Mouse (Mus musculus): ENCODE measurements around the gene Fopnl.

Gene Fopnl

GRCm38 (mm10) chr16:14316884-14317876, at the start of gene Fopnl:
Gene Fopnl, minus strand, starts transcription at chr16:14317405.
- DNase-seq (ENCODE audit: low read depth): peak; percentile 93

- DNase-seq (ENCODE audit: low read depth): no peak
Measured at GRCm38 (mm10) chr16:14366017-14366416, 48.8 kb upstream of the Fopnl start.

GRCm38 (mm10) chr16:14365457-14365856, 48.3 kb upstream of the Fopnl start:
- DNase-seq (ENCODE audit: low read depth): no peak

GRCm38 (mm10) chr16:14364066-14364465, 46.9 kb upstream of the Fopnl start:
- DNase-seq (ENCODE audit: low read depth): no peak

GRCm38 (mm10) chr16:14363496-14363895, 46.3 kb upstream of the Fopnl start:
- DNase-seq (ENCODE audit: low read depth): no peak

- DNase-seq (ENCODE audit: low read depth): no peak
Measured at GRCm38 (mm10) chr16:14362099-14362820, 45.1 kb upstream of the Fopnl start.

- peak; percentile 44 for DNase-seq (ENCODE audit: low read depth)
Measured at GRCm38 (mm10) chr16:14361362-14362098, 44.3 kb upstream of the Fopnl start, which contains the start of gene Abcc1. Gene Abcc1, plus strand, starts transcription at chr16:14361558.

GRCm38 (mm10) chr16:14360931-14361330, 43.7 kb upstream of the Fopnl start:
- no peak for DNase-seq (ENCODE audit: low read depth)

- DNase-seq (ENCODE audit: low read depth): no peak
Measured at GRCm38 (mm10) chr16:14358531-14358930, 41.3 kb upstream of the Fopnl start.

GRCm38 (mm10) chr16:14357859-14358258, 40.7 kb upstream of the Fopnl start:
- no peak for DNase-seq (ENCODE audit: low read depth)

GRCm38 (mm10) chr16:14352663-14353062, 35.5 kb upstream of the Fopnl start:
- no peak for DNase-seq (ENCODE audit: low read depth)

GRCm38 (mm10) chr16:14352234-14352633, 35.0 kb upstream of the Fopnl start:
- DNase-seq (ENCODE audit: low read depth): no peak

GRCm38 (mm10) chr16:14351571-14351970, 34.4 kb upstream of the Fopnl start:
- DNase-seq (ENCODE audit: low read depth): no peak

GRCm38 (mm10) chr16:14344967-14345366, 27.8 kb upstream of the Fopnl start:
- no peak for DNase-seq (ENCODE audit: low read depth)

GRCm38 (mm10) chr16:14328156-14328555, 11.0 kb upstream of the Fopnl start:
- no peak for DNase-seq (ENCODE audit: low read depth)

GRCm38 (mm10) chr16:14320494-14320893, 3.3 kb upstream of the Fopnl start:
- no peak for DNase-seq (ENCODE audit: low read depth)

GRCm38 (mm10) chr16:14319681-14320080, 2.5 kb upstream of the Fopnl start:
- no peak for DNase-seq (ENCODE audit: low read depth)

GRCm38 (mm10) chr16:14312914-14313313, 4.3 kb downstream of the Fopnl start:
- DNase-seq (ENCODE audit: low read depth): no peak

- peak; percentile 58 for DNase-seq (ENCODE audit: low read depth)
Measured at GRCm38 (mm10) chr16:14311371-14311770, 5.8 kb downstream of the Fopnl start.

- peak; percentile 46 for DNase-seq (ENCODE audit: low read depth)
Measured at GRCm38 (mm10) chr16:14309833-14310232, 7.4 kb downstream of the Fopnl start.

GRCm38 (mm10) chr16:14308245-14309073, 8.7 kb downstream of the Fopnl start:
- peak; percentile 69 for DNase-seq (ENCODE audit: low read depth)
